Mouse (Mus musculus) urinary bladder, postnatal 25 days (tissue): ENCODE results near the gene Olfr1453.
"Not testable (repeated sequence)": the region's sequence is repeated elsewhere in the genome, so short reads cannot be mapped to it uniquely, and the experiment has no call there.

ENCODE experiments used
- DNase-seq: peaks from one replicate; pipeline ENCODE4 v3.0.0; 2022; ENCODE audit warnings: low spot score

Olfr1453 gene

DNA sequence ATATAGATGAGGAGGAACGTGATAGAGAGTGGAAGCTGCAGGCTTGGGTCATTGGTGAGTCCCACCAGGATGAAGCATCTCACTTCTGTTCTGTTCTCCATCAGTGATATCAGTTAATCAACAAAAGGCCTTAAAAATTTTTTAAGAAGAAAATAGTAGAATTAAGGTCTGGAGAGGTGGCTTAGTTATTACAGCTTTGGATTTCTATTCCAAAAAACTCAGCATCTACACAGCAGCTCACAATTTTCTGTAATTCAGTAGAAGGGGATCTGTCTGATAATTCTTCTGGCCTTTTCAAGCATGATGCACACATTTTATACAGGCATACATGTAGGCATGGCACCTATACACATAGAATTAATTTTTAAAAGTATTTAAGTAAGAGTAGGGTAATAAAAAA, at the start of gene Olfr1453:
Olfr1453 (minus strand) TSS at position 101 of the 400 bp plus-strand sequence.
- no peak for DNase-seq

DNA sequence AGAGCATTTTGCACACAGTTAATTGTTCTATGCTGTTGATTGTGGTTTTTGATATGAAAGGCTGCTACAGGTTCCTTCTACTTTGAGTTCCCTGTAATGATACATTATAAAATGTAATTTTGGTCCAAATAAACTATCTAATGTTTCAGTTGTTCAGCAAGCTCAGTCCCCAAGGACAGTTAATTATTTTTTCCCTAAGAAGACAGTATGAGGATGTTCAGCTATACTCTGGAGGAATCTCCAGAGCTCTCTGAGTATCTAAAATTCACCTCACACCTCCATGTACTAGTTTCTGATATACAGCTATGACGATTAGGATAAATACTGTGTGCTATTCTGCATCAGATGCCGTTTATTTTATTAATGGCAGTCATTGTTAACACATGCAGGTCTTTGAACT, 32.2 kb upstream of the Olfr1453 start, which contains the start of gene Olfr1454:
Olfr1454 (plus strand) TSS at position 301 of the 400 bp plus-strand sequence.
- no peak for DNase-seq

DNA sequence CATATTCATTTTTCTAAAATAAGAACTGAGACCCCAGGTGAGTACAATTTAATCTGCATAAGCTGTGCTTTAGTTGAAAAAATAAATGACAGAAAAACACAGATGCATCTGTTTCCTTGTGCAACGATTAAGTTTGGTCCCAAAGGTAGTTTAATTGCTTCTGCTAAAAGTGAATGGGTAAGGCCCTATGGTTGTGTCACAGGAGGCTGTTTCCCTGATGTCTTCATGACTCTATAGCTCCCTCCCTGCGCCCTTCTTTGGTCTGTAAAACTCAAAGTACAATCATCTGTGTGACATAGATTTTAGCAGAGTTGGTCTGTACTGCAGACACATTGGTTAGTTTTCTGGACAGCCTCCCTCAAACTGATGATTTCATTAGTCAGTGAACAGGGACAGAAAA, 33.4 kb downstream of the Olfr1453 start, which contains the start of gene Olfr1451:
Olfr1451 (plus strand) TSS at position 301 of the 400 bp plus-strand sequence.
- DNase-seq, result no peak

DNA sequence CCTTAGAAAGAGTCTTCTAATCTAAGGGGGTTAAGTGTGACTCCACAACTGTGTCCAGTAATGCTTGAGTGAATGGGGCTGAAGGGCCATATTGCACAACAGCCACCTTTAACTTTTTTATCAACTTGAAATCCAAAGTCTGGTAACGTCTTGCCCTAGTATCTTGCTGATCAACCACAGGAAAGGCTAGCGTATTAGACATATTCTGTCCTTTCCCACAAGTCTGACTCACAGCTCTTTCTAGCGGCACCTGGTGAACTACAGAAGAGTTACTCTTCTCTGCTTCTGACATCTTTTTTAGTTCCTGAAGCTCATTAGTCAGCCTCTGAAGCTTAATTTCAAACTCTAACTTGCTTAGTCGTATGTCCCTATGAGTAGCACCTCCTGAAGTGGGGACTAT, 35.8 kb downstream of the Olfr1453 start:
- DNase-seq, result not testable (repeated sequence)
